Mouse (Mus musculus): Measurements from ENCODE around the gene Unc5a. TPM values are rescaled to one million over a fixed set of nuclear protein-coding genes. Genes with fewer than 3 reads are reported as not detected.

Gene Unc5a
- total RNA-seq, 2 experiments from 2014 or later = 0.49 to 0.92 TPM

DNA sequence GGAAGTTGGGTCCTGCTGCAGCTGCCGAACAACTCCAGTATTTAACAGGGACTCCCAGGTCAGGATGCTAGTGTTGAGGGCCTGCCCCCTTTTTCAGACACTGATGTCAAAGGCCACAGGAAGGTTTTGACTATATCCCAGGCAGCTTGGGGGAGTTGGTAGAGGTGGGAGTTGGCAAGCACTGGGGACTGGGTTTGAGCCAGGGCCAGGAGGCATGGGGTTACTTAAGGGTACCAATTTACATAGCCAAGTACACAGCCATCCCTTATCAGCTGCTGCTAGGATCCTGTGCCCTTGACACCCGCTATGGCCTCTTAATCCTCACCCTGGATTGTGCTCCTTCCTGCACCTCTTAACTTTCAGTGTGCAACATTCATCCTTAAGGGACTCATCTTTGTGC is 5.5 kb downstream of the Unc5a start:
- DNase-seq = no peak
- intact Hi-C loops (cut with DNase I) = no loop called here

DNA sequence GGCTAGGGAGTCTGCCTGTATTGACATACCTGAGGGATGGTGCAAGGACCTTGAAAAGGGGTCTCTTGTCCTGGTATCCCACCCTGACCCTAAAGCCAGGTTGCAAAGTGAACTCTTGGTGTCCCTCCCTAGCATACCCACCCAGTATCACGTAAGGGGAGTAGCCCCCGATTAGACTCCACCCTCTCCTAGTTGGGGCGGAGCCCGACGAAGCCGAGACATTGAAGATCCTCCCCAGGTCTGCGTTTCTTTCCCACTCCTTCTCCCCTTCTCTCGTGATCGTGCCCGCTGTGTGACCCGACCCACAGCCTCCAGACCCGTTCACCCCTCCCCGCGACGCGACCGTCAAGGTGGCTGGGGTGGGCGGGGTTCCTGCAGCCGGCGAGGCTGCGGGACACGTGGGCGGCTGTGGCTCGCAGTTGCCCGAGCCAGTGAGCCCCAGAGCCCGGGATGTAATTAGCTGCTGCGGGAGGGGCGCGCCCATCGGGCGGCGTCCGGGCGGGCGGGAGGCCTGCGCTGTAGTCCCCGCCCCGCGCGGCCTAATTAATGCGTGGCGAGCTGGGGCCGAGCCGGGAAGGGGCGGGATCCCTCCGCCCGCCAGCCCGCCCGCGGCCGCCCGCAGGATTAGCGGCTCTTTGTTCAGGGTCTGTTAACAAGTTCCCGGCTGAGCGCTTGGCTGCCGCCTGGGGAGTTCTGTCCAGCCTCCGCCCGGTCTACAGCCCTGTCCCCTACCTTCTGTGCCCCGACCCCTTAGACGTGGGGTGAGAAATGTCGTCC is 6.7 kb downstream of the Unc5a start:
- intact Hi-C loops (cut with DNase I) = no loop called here

DNA sequence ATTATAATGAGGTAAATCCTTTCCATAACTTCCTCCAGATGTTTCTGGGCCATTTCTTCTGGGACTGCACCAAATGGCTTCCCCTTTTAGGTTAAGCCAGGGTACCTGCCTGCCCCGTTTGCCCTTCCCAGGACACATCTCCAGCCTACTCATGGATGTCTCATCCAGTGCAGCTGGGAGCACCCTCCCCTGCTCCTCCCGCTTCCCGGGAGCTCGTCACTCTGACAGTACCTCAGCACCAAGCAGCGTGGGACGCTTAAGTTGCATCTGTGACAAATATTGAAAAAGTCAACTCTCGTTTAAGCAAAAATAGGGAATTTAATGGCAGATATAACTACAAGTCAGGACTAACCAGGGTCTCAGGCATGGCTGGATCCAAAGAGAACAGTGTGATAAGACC is 8.1 kb downstream of the Unc5a start:
- intact Hi-C loops (cut with DNase I) = no loop called here
- no peak for DNase-seq

More for the DNA sequence above, 6.7 kb downstream of the Unc5a start:
- DNase-seq = peak; percentile 21 to 28

DNA sequence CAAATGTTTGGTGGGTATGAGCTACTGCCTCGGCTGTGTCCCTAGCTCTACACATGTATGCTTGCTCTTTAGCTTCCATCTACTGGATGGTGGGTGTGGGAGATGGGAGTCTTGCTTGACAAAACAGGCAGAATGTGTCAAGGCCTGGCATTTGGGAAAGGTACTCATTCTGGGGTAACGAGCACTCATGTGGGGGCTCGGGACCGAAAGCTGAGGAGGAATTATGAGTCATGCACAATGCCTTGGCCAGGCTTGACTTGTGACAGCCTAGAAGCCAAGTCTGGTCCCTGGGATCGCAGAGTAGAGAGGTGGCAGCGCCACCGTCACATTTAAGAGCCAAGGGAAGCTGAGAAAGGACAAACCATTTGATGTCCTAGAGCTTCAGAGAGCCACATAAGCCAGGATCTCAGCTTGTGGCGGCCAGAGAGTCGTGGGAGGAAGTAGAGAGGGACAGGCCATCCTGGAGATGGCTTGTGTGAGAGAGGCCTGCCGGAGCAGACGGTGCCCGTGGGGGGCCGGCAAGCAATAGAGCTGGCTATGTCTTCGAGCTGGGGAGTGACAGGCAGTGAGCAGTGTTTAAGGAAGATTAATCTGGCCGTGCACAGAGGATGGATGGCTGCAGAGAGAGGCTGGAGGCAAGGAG is 10.0 kb downstream of the Unc5a start:
- intact Hi-C loops (cut with DNase I) = no loop called here
- DNase-seq = no peak

DNA sequence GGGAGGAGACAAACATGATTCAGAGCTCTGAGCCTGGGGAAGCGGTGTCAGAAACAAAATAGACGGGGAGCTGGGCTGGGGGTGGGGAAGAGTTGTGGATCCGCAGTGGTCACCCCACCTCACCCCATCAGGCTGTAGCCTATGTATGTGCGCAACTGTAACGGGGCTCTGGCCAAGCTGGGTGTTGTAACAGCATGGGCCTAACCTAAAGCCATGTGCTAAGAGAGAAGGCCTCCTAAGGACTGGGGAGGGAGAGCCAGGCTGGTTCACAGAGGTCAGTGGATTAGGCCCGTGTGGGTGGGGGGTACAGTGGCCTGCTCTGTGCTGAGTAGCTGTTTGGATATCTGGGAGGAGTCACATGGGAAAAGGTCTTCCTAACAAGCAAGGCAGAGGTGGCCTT is 10.6 kb downstream of the Unc5a start:
- intact Hi-C loops (cut with DNase I) = no loop called here
- no peak for DNase-seq

DNA sequence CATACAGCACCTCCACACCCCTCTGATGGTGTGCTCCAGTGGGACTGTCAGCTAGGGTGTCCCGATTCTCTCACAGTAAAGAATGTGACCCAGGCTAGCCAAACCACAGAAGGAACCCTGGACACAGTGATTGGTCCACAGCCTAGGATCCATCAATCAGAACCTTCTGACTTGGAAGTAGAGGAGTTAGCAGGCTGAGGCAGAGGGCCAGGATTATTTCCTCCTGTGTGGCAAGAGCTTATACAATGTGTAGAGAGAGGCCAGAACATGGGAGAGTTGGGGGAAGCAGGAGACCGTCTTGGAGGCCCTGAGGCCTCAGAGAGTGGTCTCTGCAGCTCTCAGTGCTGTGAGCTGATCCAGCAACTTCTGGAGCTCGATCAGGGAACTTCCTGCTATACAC is 11.3 kb downstream of the Unc5a start:
- intact Hi-C loops (cut with DNase I) = no loop called here

DNA sequence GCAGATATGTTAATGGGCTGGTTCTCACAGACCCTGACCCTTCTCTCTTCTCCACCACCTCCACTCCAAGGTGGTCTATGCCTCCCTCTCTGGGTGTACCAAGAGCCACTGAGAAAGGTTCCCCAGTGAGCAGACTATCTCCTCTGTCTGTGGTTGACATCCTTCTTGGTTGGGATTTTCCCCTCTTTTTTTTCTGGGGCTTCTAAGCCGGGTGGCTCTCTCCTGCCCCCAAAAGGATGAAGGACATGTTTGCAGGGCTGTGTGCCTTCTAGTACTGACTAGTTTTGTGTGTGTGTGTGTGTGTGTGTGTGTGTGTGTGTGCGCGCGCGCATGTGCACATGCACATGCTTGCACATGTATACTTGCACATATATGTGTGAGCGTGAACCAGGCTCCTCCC is 16.0 kb downstream of the Unc5a start:
- intact Hi-C loops (cut with DNase I) = no loop called here
- no peak for DNase-seq

More for the DNA sequence above, 11.3 kb downstream of the Unc5a start:
- no peak for DNase-seq

DNA sequence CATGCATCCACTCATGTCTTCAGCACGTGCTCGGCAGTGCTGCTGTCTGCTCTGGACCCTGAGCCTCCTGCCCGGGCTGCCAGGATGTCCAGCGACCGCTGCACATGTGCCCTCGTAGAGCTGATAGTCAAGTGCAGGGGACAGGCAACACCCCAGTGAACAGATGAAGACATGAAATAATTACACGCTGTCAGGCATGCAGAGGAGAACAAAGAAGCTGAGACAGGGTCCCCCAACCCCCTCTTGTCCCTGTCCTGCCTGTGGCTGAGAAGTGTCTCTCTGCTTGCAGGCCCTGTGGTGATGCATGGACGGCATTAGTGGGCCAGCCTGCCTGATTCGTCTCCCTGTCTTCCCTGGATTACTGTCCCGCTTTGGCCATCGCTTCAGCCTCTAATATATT is 18.3 kb downstream of the Unc5a start:
- DNase-seq = no peak
- intact Hi-C loops (cut with DNase I) = no loop called here

DNA sequence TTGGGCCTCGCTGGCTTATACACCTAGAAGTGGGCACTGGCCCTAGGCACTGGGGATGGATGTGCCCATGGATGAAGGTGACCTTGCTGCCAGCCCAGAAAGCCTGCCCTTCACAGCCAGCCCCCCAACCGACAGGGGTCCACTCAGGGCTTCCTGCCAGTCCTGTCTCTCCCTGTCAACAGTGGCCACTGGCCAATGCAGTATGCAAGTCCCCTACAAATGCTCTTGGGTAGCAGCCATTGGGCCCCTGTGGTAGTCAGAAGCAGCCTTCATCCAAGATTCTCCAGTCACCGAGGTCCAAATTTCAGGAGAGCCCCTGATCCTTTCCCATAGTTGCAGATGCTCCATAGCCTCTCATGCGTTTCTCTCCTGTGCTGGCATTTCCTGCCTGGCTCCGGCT is 19.4 kb downstream of the Unc5a start:
- DNase-seq = no peak
- intact Hi-C loops (cut with DNase I) = no loop called here

DNA sequence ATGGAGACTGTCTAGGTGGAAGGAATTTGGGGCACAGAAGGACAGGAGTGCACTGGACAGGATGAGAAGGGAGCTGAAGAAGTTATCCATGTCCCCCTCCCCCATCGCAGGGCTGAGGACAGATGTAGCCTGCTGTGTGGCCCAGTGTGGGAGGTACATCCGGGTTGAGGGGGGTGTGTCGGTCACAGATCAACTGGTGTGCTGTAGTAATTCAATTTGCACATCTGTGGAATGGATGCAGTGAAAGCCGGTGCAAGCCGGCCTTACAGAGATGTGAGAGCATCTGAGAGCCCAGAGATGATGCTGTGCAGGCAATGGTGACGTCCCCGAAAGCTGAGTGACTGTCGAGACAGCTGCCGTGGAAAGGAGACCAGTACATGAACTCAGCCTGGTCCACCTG is 20.3 kb downstream of the Unc5a start:
- intact Hi-C loops (cut with DNase I) = no loop called here
- no peak for DNase-seq

DNA sequence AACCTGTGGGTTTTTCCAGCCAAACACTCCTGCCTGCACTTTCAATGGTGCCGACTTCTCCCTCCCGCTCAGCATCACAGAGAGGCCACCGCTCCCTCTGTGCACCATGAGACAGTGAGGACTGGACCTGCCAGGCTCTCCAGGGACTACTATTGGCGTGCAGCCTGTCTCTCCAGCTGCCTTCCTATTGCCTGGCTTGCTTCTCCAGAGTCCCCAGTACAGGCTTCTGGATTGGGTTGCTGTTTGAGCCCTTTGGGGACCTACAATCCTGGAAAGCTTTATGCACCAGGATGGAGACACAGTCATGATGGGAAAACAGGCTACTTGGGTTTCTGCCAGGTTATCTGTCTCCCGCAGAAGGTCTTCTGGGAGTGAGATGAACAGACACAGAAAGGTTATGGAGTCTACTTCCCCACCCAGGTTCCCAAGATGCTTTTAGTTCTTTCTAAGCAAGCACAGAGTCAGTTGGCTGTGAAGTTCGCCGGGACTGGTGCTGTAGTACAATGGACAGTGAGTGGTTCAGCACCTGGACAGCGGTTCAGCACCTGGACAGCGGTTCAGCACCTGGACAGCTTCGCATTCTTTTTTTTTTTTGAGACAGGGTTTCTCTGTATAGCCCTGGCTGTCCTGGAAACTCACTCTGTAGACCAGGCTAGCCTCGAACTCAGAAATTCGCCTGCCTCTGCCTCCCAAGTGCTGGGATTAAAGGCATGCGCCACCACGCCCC is 21.5 kb downstream of the Unc5a start:
- DNase-seq = peak; percentile 21 to 44
- intact Hi-C loops (cut with DNase I) = no loop called here

DNA sequence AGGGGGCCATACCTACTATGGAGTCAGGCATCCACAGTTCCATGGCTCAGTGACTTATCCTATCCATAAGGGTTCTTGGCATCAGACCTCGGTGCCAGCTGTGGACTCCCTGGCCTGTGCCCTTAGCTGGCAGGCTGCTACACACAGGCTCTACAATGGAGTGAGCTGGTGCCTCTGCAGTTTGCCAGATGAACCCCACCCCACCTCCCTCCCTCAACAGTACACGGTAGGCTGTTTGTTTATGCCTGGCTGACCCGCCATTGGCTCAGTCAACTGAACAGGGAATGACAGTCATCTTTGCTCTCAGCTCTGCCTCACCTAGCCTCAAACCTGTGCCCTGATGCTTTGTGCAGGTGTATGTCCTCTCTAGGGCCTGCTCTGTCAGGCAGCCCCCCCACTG is 26.3 kb downstream of the Unc5a start:
- intact Hi-C loops (cut with DNase I) = no loop called here
- DNase-seq = no peak

DNA sequence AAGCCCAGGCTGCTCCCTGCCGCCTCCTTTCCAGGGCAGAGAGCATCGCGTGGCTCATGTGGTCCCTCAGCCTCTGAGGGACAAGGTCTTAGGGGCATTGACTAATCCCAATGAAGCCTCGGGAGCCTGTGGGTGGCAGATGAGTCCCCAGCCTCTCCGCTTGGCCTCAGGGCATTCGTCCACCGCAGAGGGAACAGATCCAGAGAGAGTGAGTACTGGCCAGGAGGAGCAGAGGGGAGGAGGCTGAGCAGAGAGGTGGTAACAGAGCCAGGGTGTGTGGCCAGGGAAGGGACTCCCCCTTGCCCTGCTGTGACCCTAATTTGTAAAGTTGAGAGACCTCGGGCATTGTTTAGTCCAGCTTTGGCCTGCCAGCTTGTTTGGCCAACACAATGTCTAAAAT is 29.6 kb downstream of the Unc5a start:
- intact Hi-C loops (cut with DNase I) = no loop called here
- no peak for DNase-seq

DNA sequence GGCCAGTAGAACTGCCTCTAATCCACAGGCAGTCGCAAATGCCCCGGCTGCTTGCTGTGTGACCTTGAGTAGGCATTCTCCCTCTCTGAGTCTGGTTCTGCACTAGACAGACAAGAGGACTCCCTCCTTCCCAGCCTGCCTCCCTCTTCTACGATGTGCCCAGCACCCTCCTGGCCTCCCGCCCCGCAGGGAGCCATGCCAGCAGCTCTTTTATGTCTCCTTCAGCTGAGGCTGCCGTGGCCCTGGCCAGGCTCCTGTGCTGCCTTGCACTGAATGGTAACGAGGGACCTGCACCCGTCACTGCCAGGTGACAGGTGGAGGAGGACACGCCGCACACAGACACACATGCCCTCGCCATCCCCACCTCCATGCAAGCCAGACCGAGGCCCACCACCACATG is 31.7 kb downstream of the Unc5a start:
- DNase-seq = no peak
- intact Hi-C loops (cut with DNase I) = no loop called here

DNA sequence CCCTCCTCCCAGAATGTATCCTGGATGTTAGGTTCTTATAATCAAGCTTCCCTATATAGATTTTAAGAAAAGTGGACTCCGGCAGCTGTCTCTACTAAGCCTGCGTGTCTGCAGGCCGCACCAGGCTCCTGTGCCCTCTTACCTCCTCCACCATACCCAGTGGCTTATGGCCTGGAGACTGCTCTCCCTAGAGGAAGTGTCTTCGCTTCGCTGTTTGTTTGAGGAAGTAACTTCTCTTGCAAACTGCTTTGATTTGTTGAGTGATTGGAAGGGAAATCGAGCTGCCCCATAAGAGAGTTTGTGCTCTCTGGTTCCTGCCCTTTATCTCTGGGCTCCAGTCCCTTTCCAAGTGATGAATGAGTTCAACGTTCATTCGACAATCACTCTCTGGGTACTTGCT is 33.8 kb downstream of the Unc5a start:
- intact Hi-C loops (cut with DNase I) = no loop called here
- DNase-seq = no peak

DNA sequence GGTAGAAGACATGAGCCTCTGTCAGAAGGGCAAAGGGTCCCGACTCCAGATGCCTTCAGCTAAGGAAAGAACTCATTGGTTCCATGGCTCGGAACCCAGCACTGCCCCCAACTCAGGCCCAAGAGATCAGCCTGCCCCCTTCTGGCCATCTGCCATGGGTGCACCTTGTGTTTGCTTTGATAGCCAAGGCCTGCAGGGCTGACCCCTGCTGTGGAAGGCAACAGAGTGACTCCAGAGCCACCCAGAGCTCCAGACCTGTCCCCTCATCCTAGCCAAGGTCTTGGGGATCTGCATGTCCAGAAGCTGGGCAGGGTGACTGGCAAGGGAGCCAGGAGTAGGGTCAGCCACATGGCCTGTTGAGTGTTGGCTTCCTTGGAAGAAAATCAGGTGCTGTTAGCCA is 34.4 kb downstream of the Unc5a start:
- intact Hi-C loops (cut with DNase I) = no loop called here
- DNase-seq = no peak

DNA sequence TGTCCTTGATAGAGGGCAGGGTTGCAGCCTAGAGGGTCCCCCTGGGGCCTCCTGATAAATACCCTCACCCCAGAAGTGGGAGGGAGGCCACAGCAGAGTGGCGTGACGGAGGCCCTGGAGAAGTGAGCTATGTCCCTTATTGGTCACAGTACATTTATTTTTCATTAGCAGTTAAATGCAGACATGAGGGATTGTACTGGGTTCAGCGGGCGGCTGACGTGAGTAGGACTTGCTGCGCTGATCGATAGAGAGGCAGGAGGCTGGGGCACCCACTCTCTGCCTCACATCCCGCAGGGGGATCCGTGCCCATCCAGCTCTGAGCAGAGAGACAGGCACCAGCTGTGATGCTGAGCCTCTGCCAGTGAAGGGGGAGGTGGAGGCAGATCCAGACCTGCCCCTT is 38.2 kb downstream of the Unc5a start:
- intact Hi-C loops (cut with DNase I) = no loop called here
- DNase-seq = no peak

DNA sequence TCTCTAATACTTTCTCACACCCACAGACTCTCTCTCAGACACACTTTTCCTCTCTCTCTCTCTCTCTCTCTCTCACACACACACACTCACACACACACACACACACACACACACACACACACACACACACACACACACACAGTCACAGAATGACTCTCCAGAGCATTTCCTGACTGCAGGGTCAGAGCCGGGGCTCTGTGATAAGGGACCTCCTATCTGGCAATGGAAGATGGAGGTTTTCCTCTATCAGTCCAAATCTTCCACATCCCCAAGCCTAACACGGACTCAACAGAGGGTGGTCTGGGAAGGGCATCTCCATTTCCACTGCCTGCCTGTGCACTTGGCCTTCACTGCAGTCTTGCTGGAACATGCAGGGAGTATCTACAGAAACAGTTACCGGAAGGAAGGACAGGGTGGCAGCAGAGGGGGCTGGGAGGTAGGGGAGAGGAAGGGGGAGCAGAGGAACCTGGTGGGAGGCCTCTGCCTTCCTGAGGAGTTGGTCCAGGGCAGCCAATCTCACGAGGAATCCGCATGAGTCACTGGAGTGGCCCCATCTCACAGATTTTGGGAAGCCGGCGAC is 39.1 kb downstream of the Unc5a start:
- intact Hi-C loops (cut with DNase I) = no loop called here
- no peak for DNase-seq

DNA sequence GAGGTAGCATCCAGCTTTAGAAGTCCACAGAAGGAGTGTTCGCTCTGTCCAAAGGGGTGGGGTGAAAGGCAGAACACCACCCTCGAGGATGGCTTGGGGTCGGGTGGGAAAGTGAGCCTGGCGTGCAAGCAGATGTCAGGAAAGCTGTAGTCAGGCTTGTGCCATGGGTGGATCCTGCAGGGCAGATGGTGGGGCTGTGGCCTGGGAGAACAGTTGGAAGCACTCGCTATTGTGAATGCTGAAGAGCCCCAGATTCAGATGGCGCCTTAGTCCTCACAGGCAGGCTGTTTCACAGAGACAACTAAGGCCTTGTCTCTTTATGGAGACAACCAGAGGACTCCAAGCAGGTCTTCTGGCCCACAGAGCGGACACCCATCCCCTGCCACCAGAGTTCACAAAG is 43.0 kb downstream of the Unc5a start:
- no peak for DNase-seq
- intact Hi-C loops (cut with DNase I) = no loop called here

DNA sequence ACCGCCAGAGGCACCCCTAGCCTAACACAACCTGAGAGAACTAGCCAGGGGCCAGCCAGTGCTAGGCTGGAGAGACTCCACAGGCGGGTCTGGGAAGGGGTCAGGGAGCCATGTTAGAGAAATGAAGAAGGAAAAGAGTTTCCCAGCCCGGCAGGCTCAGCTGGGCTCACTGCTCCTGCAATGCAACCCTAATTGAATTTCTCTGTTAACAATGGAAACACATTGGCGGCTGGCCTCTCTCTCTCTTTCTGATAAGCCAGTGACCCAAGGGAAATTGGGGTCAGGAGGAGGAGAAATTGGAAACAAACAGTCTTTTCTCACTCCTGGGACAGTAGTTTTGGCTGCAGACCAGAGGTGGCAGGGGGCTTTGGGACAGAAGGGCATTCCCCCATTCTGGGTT is 45.4 kb downstream of the Unc5a start:
- no peak for DNase-seq
- intact Hi-C loops (cut with DNase I) = no loop called here

DNA sequence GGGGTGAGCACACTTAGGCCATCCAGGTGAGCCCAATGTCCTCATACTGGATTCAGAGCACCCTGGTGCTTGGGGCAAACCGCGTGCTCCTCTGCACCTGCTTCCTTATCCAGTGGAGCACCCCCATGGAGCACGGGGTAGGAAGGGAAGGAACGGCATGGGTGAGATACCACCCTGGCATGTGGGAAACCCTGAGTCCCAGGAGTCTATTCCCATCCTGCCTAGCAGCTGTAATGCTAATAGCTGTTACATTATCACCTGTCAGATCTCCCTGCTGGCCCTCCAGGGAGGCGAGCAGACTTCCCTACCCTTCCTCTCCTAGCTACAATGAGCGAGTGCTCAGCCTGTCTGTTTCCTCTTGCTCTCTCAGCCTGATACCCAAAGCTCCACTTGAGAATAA is 46.0 kb downstream of the Unc5a start:
- intact Hi-C loops (cut with DNase I) = no loop called here
- no peak for DNase-seq

DNA sequence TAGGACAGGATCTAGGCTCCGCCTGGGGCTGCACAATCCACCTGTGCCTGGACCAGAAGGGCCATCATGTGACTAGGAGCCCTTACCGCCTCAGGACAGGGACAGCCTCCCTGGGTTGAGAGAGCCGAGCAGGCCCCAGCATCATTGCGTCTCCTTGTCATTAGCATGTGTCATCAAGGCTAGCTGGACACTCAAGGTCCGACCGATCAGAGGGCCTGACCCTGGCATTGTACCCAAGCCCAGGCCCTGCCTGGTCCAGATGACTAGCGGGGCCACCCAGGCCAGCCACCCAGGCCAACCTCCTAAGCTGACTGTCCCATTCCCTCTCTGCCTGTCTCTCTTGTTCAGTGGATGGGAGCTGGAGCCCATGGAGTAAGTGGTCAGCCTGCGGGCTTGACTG is 48.4 kb downstream of the Unc5a start:
- DNase-seq = no peak
- intact Hi-C loops (cut with DNase I) = no loop called here
